17 mouse cellular contexts compared by ENCODE assay signal in genomic region chr13:56435615-56436287, GRCm38 (mm10). TPM values are rescaled to one million over a fixed set of nuclear protein-coding genes. Genes with fewer than 3 reads are reported as not detected.
DNase-seq lines count a peak whose midpoint lies in the region; ATAC-seq and TF ChIP-seq lines count a peak whose summit lies in the region.
"Had no signal": no experiment of that assay in that cellular context is flagged by ENCODE, and none has a peak within 500 bp of the region (broad histone marks: within the 10 kb centered on the region; RNA-seq: fewer than 3 reads in every experiment).

No protein-coding gene starts in this region.

- no peak overlapping the region for H3K4me3 ChIP-seq in forebrain, embryonic 16.5 days (replicated peaks; ENCODE audit: low read length)
- H3K4me3 ChIP-seq in forebrain, embryonic 11.5 days (ENCODE audit: low read depth, low read length), result no peak overlapping the region
- H3K4me3 ChIP-seq in midbrain, postnatal 0 days (ENCODE audit: low read depth, low read length), result no peak overlapping the region
- no peak overlapping the region for H3K4me3 ChIP-seq in midbrain, embryonic 15.5 days
- no peak overlapping the region for H3K4me3 ChIP-seq in stomach, postnatal 0 days (ENCODE audit: low read depth, low read length)
- H3K4me3 ChIP-seq: heart, embryonic 10.5 days had no signal

- peak; percentile 18; the same call in 1 of the 2 replicates for TF ChIP-seq CTCF in midbrain, postnatal 0 days (IDR thresholded peaks at IDR 0.05)
- TF ChIP-seq CTCF in stomach, postnatal 0 days (IDR thresholded peaks at IDR 0.05; ENCODE audit: low read depth), result peak; percentile 48

- no peak for TF ChIP-seq EP300 in stomach, postnatal 0 days (optimal IDR thresholded peaks at IDR 0.05)

- no peak for DNase-seq in forebrain, embryonic 11.5 days (ENCODE audit: low spot score)
- DNase-seq in left cerebral cortex, postnatal 4 days, result peak; percentile 67
- DNase-seq in left cerebral cortex, adult 18-20 months (ENCODE audit: low spot score in 2 of 2), result no peak
- DNase-seq in midbrain, postnatal 0 days (ENCODE audit: low spot score), result peak; percentile 51
- DNase-seq in stomach, postnatal 0 days (ENCODE audit: low spot score), result no peak
- DNase-seq: cerebellum, adult 11 months; gastrocnemius, postnatal 25 days; heart, postnatal 36 days; right cerebral cortex, postnatal 14 days had no signal

- H3K27me3 ChIP-seq in forebrain, embryonic 16.5 days (replicated peaks; ENCODE audit: control insufficient read depth, insufficient read depth, low read length), result peaks cover 44% of the 10 kb centered on the region
- peaks cover 39% of the 10 kb centered on the region for H3K27me3 ChIP-seq in forebrain, embryonic 11.5 days (ENCODE audit: control insufficient read depth, insufficient read depth, low read length)
- H3K27me3 ChIP-seq in midbrain, postnatal 0 days (ENCODE audit: insufficient read depth, low read length), result peaks cover 38% of the 10 kb centered on the region
- H3K27me3 ChIP-seq in midbrain, embryonic 15.5 days (replicated peaks), result peaks cover 53% of the 10 kb centered on the region
- H3K27me3 ChIP-seq in stomach, postnatal 0 days (ENCODE audit: control insufficient read depth, insufficient read depth, low read length), result peaks cover 3% of the 10 kb centered on the region

- no peaks in the 10 kb centered on the region for H3K36me3 ChIP-seq in forebrain, embryonic 16.5 days (ENCODE audit: control insufficient read depth, insufficient read depth)
- no peaks in the 10 kb centered on the region for H3K36me3 ChIP-seq in forebrain, embryonic 11.5 days (ENCODE audit: control insufficient read depth, insufficient read depth, low read length)
- H3K36me3 ChIP-seq in midbrain, postnatal 0 days (ENCODE audit: insufficient read depth, low read length), result no peaks in the 10 kb centered on the region
- H3K36me3 ChIP-seq in midbrain, embryonic 15.5 days (replicated peaks), result no peaks in the 10 kb centered on the region
- no peaks in the 10 kb centered on the region for H3K36me3 ChIP-seq in stomach, postnatal 0 days (ENCODE audit: control insufficient read depth, insufficient read depth, low read length)
- H3K36me3 ChIP-seq: heart, embryonic 10.5 days had no signal

- H3K9ac ChIP-seq in forebrain, embryonic 16.5 days (replicated peaks; ENCODE audit: low read depth, low read length), result no peak overlapping the region
- no peak overlapping the region for H3K9ac ChIP-seq in forebrain, embryonic 11.5 days (ENCODE audit: low read length)
- H3K9ac ChIP-seq in midbrain, postnatal 0 days (replicated peaks; ENCODE audit: low read length, poor library complexity, severe bottlenecking), result no peak overlapping the region
- H3K9ac ChIP-seq in midbrain, embryonic 15.5 days, result no peak overlapping the region
- H3K9ac ChIP-seq in stomach, postnatal 0 days (ENCODE audit: low read length), result no peak overlapping the region

- peaks cover 28% of the 10 kb centered on the region for H3K4me1 ChIP-seq in forebrain, embryonic 16.5 days (replicated peaks; ENCODE audit: control insufficient read depth, insufficient read depth, low read length)
- peaks cover 12% of the 10 kb centered on the region; the same call in 1 of the 2 replicates for H3K4me1 ChIP-seq in forebrain, embryonic 11.5 days (replicated peaks; ENCODE audit: control insufficient read depth, insufficient read depth, low read length)
- peaks cover 6% of the 10 kb centered on the region for H3K4me1 ChIP-seq in midbrain, postnatal 0 days (ENCODE audit: insufficient read depth, low read length)
- H3K4me1 ChIP-seq in midbrain, embryonic 15.5 days, result peaks cover 13% of the 10 kb centered on the region
- H3K4me1 ChIP-seq in stomach, postnatal 0 days (replicated peaks; ENCODE audit: control insufficient read depth, insufficient read depth), result no peaks in the 10 kb centered on the region

- peak; percentile 54; the same call in 1 of the 2 replicates for ATAC-seq in forebrain, embryonic 16.5 days
- no peak for ATAC-seq in forebrain, embryonic 11.5 days (replicated peaks; ENCODE audit: low FRiP score)
- peak; percentile 14; the same call in 1 of the 2 replicates for ATAC-seq in midbrain, postnatal 0 days (ENCODE audit: low FRiP score)
- no peak for ATAC-seq in midbrain, embryonic 15.5 days (replicated peaks)
- ATAC-seq in stomach, postnatal 0 days (ENCODE audit: low FRiP score, low TSS enrichment), result no peak
- ATAC-seq: activated CD4-positive, CD25-positive, alpha-beta regulatory T cell, adult 4 months had no signal

- no peak overlapping the region for H3K4me2 ChIP-seq in forebrain, embryonic 16.5 days (ENCODE audit: low read length)
- H3K4me2 ChIP-seq in forebrain, embryonic 11.5 days (ENCODE audit: low read depth, low read length, severe bottlenecking), result no peak overlapping the region
- H3K4me2 ChIP-seq in midbrain, postnatal 0 days (ENCODE audit: low read depth, low read length, poor library complexity, severe bottlenecking), result no peak overlapping the region
- no peak overlapping the region for H3K4me2 ChIP-seq in midbrain, embryonic 15.5 days
- H3K4me2 ChIP-seq in stomach, postnatal 0 days (replicated peaks; ENCODE audit: low read depth), result no peak overlapping the region

- no peak overlapping the region for H3K27ac ChIP-seq in forebrain, embryonic 16.5 days (ENCODE audit: low read length)
- H3K27ac ChIP-seq in forebrain, embryonic 11.5 days (ENCODE audit: low read depth, low read length), result no peak overlapping the region
- H3K27ac ChIP-seq in midbrain, postnatal 0 days (ENCODE audit: low read depth, low read length), result no peak overlapping the region
- no peak overlapping the region for H3K27ac ChIP-seq in midbrain, embryonic 15.5 days
- H3K27ac ChIP-seq in stomach, postnatal 0 days (replicated peaks), result no peak overlapping the region
- H3K27ac ChIP-seq: heart, embryonic 10.5 days had no signal

- WGBS in forebrain, embryonic 16.5 days, result 40% methylated on average over 10 of the region's 10 CpGs
- WGBS in forebrain, embryonic 11.5 days, result 64% methylated on average over 10 of the region's 10 CpGs
- 61% methylated on average over 10 of the region's 10 CpGs for WGBS in midbrain, postnatal 0 days
- 58% methylated on average over 10 of the region's 10 CpGs for WGBS in midbrain, embryonic 15.5 days
- 62% methylated on average over 10 of the region's 10 CpGs for WGBS in stomach, postnatal 0 days

- no peaks in the 10 kb centered on the region for H3K9me3 ChIP-seq in forebrain, embryonic 16.5 days (ENCODE audit: control insufficient read depth, low read length)
- H3K9me3 ChIP-seq in forebrain, embryonic 11.5 days (ENCODE audit: control insufficient read depth, low read length), result no peaks in the 10 kb centered on the region
- H3K9me3 ChIP-seq in midbrain, postnatal 0 days (ENCODE audit: low read length), result no peaks in the 10 kb centered on the region
- H3K9me3 ChIP-seq in midbrain, embryonic 15.5 days, result no peaks in the 10 kb centered on the region
- no peaks in the 10 kb centered on the region for H3K9me3 ChIP-seq in stomach, postnatal 0 days (ENCODE audit: control insufficient read depth, low read length)
- H3K9me3 ChIP-seq: heart, embryonic 10.5 days had no signal

- intact Hi-C loops in left cerebral cortex, postnatal 4 days (cut with DNase I), result no loop called here

RNA-seq across cellular contexts. Expression of gene Slc25a48, which starts 2.4 kb away (rescaled TPM):
- polyA plus RNA-seq in forebrain, embryonic 16.5 days (2015; fragmentation: Nextera tagmentation; extraction: Ambion mirVana), result not detected in 2 replicates
- not detected in 2 replicates for polyA plus RNA-seq in forebrain, embryonic 11.5 days (2014; fragmentation: Nextera tagmentation; extraction: Ambion mirVana)
- not detected for total RNA-seq in left cerebral cortex, postnatal 4 days (2021)
- total RNA-seq in left cerebral cortex, adult 18-20 months (2021), result under 1 TPM in 1 of 2 experiments, not detected in 1; 0.23 TPM
- total RNA-seq in midbrain, postnatal 0 days (2014; rRNA removed), result 0.05 and 0.28 TPM in 2 replicates
- 0.04 TPM in 1 of 2 replicates, not detected in the other for polyA plus RNA-seq in midbrain, postnatal 0 days (2015; fragmentation: Nextera tagmentation; extraction: Ambion mirVana)
- polyA plus RNA-seq in midbrain, embryonic 15.5 days (2015; fragmentation: Nextera tagmentation; extraction: Ambion mirVana), result 0.05 TPM in 1 of 2 replicates, not detected in the other
- 0.08 and 0.13 TPM in 2 replicates for polyA plus RNA-seq in stomach, postnatal 0 days (2015; fragmentation: Nextera tagmentation; extraction: Ambion mirVana)
- total RNA-seq: gastrocnemius, postnatal 25 days had no signal
- polyA plus RNA-seq: activated CD4-positive, CD25-positive, alpha-beta regulatory T cell, adult 4 months had no signal

RNA-seq across cellular contexts. Expression of gene Gm3045, which starts 9.4 kb away (rescaled TPM):
- polyA plus RNA-seq in forebrain, embryonic 16.5 days (2015; fragmentation: Nextera tagmentation; extraction: Ambion mirVana), result not detected in 2 replicates
- not detected in 2 replicates for polyA plus RNA-seq in forebrain, embryonic 11.5 days (2014; fragmentation: Nextera tagmentation; extraction: Ambion mirVana)
- not detected for total RNA-seq in left cerebral cortex, postnatal 4 days (2021)
- not detected for total RNA-seq in left cerebral cortex, adult 18-20 months (2021)
- not detected in 2 replicates for total RNA-seq in midbrain, postnatal 0 days (2014; rRNA removed)
- polyA plus RNA-seq in midbrain, postnatal 0 days (2015; fragmentation: Nextera tagmentation; extraction: Ambion mirVana), result not detected in 2 replicates
- not detected in 2 replicates for polyA plus RNA-seq in midbrain, embryonic 15.5 days (2015; fragmentation: Nextera tagmentation; extraction: Ambion mirVana)
- polyA plus RNA-seq in stomach, postnatal 0 days (2015; fragmentation: Nextera tagmentation; extraction: Ambion mirVana), result not detected in 2 replicates
- total RNA-seq: adrenal gland, postnatal 4 days; gastrocnemius, postnatal 25 days; heart, postnatal 36 days; left cerebral cortex, postnatal 10 days had no signal
- polyA plus RNA-seq: activated CD4-positive, CD25-positive, alpha-beta regulatory T cell, adult 4 months; heart, embryonic 10.5 days; liver, embryonic 16.5 days; thymus, postnatal 0 days had no signal

RNA-seq across cellular contexts. Expression of gene Il9, which starts 46.3 kb away (rescaled TPM):
- polyA plus RNA-seq in forebrain, embryonic 16.5 days (2015; fragmentation: Nextera tagmentation; extraction: Ambion mirVana), result not detected in 2 replicates
- polyA plus RNA-seq in forebrain, embryonic 11.5 days (2014; fragmentation: Nextera tagmentation; extraction: Ambion mirVana), result not detected in 2 replicates
- not detected for total RNA-seq in left cerebral cortex, postnatal 4 days (2021)
- total RNA-seq in left cerebral cortex, adult 18-20 months (2021), result not detected
- total RNA-seq in midbrain, postnatal 0 days (2014; rRNA removed), result not detected in 2 replicates
- not detected in 2 replicates for polyA plus RNA-seq in midbrain, postnatal 0 days (2015; fragmentation: Nextera tagmentation; extraction: Ambion mirVana)
- not detected in 2 replicates for polyA plus RNA-seq in midbrain, embryonic 15.5 days (2015; fragmentation: Nextera tagmentation; extraction: Ambion mirVana)
- not detected in 2 replicates for polyA plus RNA-seq in stomach, postnatal 0 days (2015; fragmentation: Nextera tagmentation; extraction: Ambion mirVana)
- total RNA-seq: adrenal gland, postnatal 4 days; gastrocnemius, postnatal 25 days; heart, postnatal 36 days; left cerebral cortex, postnatal 10 days had no signal
- polyA plus RNA-seq: activated CD4-positive, CD25-positive, alpha-beta regulatory T cell, adult 4 months; heart, embryonic 10.5 days; liver, embryonic 16.5 days had no signal

Comparison
In these comparisons a context has a peak if more than half of its experiments do, and no peak if none do; other contexts are left out.
1. ATAC-seq: peak in forebrain, embryonic 16.5 days (single experiment) and midbrain, postnatal 0 days (single experiment); none in forebrain, embryonic 11.5 days (single experiment), midbrain, embryonic 15.5 days (single experiment) and stomach, postnatal 0 days (single experiment).
2. DNase-seq: peak in left cerebral cortex, postnatal 4 days (single experiment) and midbrain, postnatal 0 days (single experiment); none in forebrain, embryonic 11.5 days (single experiment), left cerebral cortex, adult 18-20 months (0 of 2) and stomach, postnatal 0 days (single experiment).